Mouse (Mus musculus): ENCODE measurements around the gene Scamp3.

GRCm38 (mm10) chr3:89187690-89188477 is 10.6 kb downstream of the Scamp3 start:
- no peak for TF ChIP-seq CTCF (IDR thresholded peaks at IDR 0.05; ENCODE audit: control insufficient read depth, insufficient read depth, insufficient replicate concordance, low read depth, low read length)
- no peak for TF ChIP-seq POLR2A (IDR thresholded peaks at IDR 0.05; ENCODE audit: control insufficient read depth, low read depth, low read length)
